Mouse (Mus musculus) midbrain, embryonic 12.5 days (tissue): Measurements from ENCODE around the gene Gm37240. TPM values are rescaled to one million over a fixed set of nuclear protein-coding genes. Genes with fewer than 3 reads are reported as not detected.
A peak's percentile ranks its signal among the peaks of the same experiment; 100 is the strongest.

Experiments used
- ATAC-seq: fragments of 200-750 bp; cut with Nextera tagmentation; 2 replicates; pipeline ENCODE4 v1.8.0; 2017; ENCODE audit warnings: low read depth, moderate TSS enrichment, moderate library complexity; ENCODE audit not compliant: low FRiP score
- H3K27ac ChIP-seq: fragments of 300-500 bp; sonication (generic); replicated peaks from 2 replicates; pipeline ENCODE4 v1.5.1; 2016; ENCODE audit warnings: mild to moderate bottlenecking
- H3K27me3 ChIP-seq: fragments of 300-500 bp; sonication (generic); 2 replicates; pipeline ENCODE4 v1.6.1; 2016; ENCODE audit warnings: mild to moderate bottlenecking
- H3K36me3 ChIP-seq: fragments of 300-500 bp; sonication (generic); 2 replicates; pipeline ENCODE4 v1.6.1; 2016
- H3K4me1 ChIP-seq: fragments of 300-500 bp; sonication (generic); 2 replicates; pipeline ENCODE4 v1.6.1; 2016
- H3K4me2 ChIP-seq: fragments of 300-500 bp; sonication (generic); replicated peaks from 2 replicates; pipeline ENCODE4 v1.6.1; 2016; ENCODE audit warnings: mild to moderate bottlenecking, moderate library complexity
- H3K4me3 ChIP-seq: fragments of 300-500 bp; sonication (generic); 2 replicates; pipeline ENCODE4 v1.5.1; 2016; ENCODE audit warnings: mild to moderate bottlenecking
- H3K9ac ChIP-seq: fragments of 300-500 bp; sonication (generic); replicated peaks from 2 replicates; pipeline ENCODE4 v1.6.1; 2016; ENCODE audit warnings: mild to moderate bottlenecking, moderate library complexity
- H3K9me3 ChIP-seq: fragments of 300-500 bp; sonication (generic); 2 replicates; pipeline ENCODE4 v1.6.1; 2016; ENCODE audit warnings: mild to moderate bottlenecking
- WGBS: fragments of 180-500 bp; shearing (Covaris S2); methylation state at CpG from one replicate; pipeline ENCODE4 v1.1.7; 2016; 5-methylcytosine and 5-hydroxymethylcytosine counted together
- polyA plus RNA-seq: library from polyadenylated mRNA; unstranded; fragments of >200 nt; fragmentation: Nextera tagmentation; extraction: Ambion mirVana; gene quantifications from 2 replicates; pipeline ENCODE4 v1.2.1, GENCODE M21; 2016

The Gm37240 gene
- polyA plus RNA-seq, 1 experiment from 2014 or later, result 0.96 TPM

GRCm38 (mm10) chr3:84771980-84772379 lies 1115.3 kb downstream of the Gm37240 start:
- no peaks in the 10 kb centered on the region for H3K27me3 ChIP-seq
- H3K4me1 ChIP-seq, result no peaks in the 10 kb centered on the region
- no peak overlapping the region for H3K27ac ChIP-seq
- no peak overlapping the region for H3K4me3 ChIP-seq
- no peak overlapping the region for H3K4me2 ChIP-seq
- ATAC-seq, result no peak
- WGBS, result 66% methylated on average over 2 of the region's 2 CpGs
- H3K9me3 ChIP-seq, result no peaks in the 10 kb centered on the region
- H3K9ac ChIP-seq, result no peak overlapping the region
- H3K36me3 ChIP-seq, result no peaks in the 10 kb centered on the region

- Histone ChIP-seq H3K9me3 (no peaks in the 10 kb centered on the region), H3K36me3 (no peaks in the 10 kb centered on the region), H3K9ac (no peak overlapping the region), H3K27me3 (no peaks in the 10 kb centered on the region), H3K27ac (no peak overlapping the region), H3K4me2 (no peak overlapping the region), H3K4me3 (no peak overlapping the region), H3K4me1 (no peaks in the 10 kb centered on the region)
- 88% methylated on average over 6 of the region's 6 CpGs for WGBS
- ATAC-seq, result no peak
These were observed 1116.8 kb downstream of the Gm37240 start for GRCm38 (mm10) chr3:84770518-84770917.

- H3K4me2 ChIP-seq, result no peak overlapping the region
- H3K9ac ChIP-seq, result no peak overlapping the region
- no peaks in the 10 kb centered on the region for H3K27me3 ChIP-seq
- H3K9me3 ChIP-seq, result no peaks in the 10 kb centered on the region
- H3K27ac ChIP-seq, result no peak overlapping the region
- no peaks in the 10 kb centered on the region for H3K36me3 ChIP-seq
- 85% methylated on average over 6 of the region's 6 CpGs for WGBS
- no peaks in the 10 kb centered on the region for H3K4me1 ChIP-seq
- no peak for ATAC-seq
- no peak overlapping the region for H3K4me3 ChIP-seq
These were observed 1117.9 kb downstream of the Gm37240 start for GRCm38 (mm10) chr3:84769411-84769810.

- H3K36me3 ChIP-seq, result no peaks in the 10 kb centered on the region
- no peaks in the 10 kb centered on the region for H3K9me3 ChIP-seq
- no peak for ATAC-seq
- no peaks in the 10 kb centered on the region for H3K27me3 ChIP-seq
- no peak overlapping the region for H3K9ac ChIP-seq
- H3K4me3 ChIP-seq, result no peak overlapping the region
- H3K4me2 ChIP-seq, result no peak overlapping the region
- WGBS, result 88% methylated on average over 4 of the region's 4 CpGs
- no peak overlapping the region for H3K27ac ChIP-seq
- H3K4me1 ChIP-seq, result no peaks in the 10 kb centered on the region
These were observed 1118.4 kb downstream of the Gm37240 start for GRCm38 (mm10) chr3:84768940-84769339.

- no peak overlapping the region for H3K27ac ChIP-seq
- WGBS, result 90% methylated on average over 2 of the region's 2 CpGs
- H3K9ac ChIP-seq, result no peak overlapping the region
- no peaks in the 10 kb centered on the region for H3K9me3 ChIP-seq
- no peaks in the 10 kb centered on the region for H3K27me3 ChIP-seq
- no peak overlapping the region for H3K4me2 ChIP-seq
- no peaks in the 10 kb centered on the region for H3K36me3 ChIP-seq
- H3K4me3 ChIP-seq, result no peak overlapping the region
- no peaks in the 10 kb centered on the region for H3K4me1 ChIP-seq
- no peak for ATAC-seq
These were observed 1133.5 kb downstream of the Gm37240 start for GRCm38 (mm10) chr3:84753816-84754215.

- no peaks in the 10 kb centered on the region for H3K36me3 ChIP-seq
- H3K27ac ChIP-seq, result no peak overlapping the region
- no peak overlapping the region for H3K4me3 ChIP-seq
- no peak overlapping the region for H3K9ac ChIP-seq
- H3K4me1 ChIP-seq, result peaks cover 13% of the 10 kb centered on the region; the same call in 1 of the 2 replicates
- ATAC-seq, result no peak
- H3K4me2 ChIP-seq, result no peak overlapping the region
- H3K27me3 ChIP-seq, result peaks cover 15% of the 10 kb centered on the region; the same call in 1 of the 2 replicates
- 76% methylated on average over 5 of the region's 5 CpGs for WGBS
- no peaks in the 10 kb centered on the region for H3K9me3 ChIP-seq
These were observed 1138.1 kb downstream of the Gm37240 start for GRCm38 (mm10) chr3:84749222-84749621.

- H3K4me2 ChIP-seq, result no peak overlapping the region
- H3K27me3 ChIP-seq, result peaks cover 15% of the 10 kb centered on the region; the same call in 1 of the 2 replicates
- no peaks in the 10 kb centered on the region for H3K9me3 ChIP-seq
- ATAC-seq, result no peak
- H3K36me3 ChIP-seq, result no peaks in the 10 kb centered on the region
- no peak overlapping the region for H3K9ac ChIP-seq
- no peak overlapping the region for H3K27ac ChIP-seq
- H3K4me3 ChIP-seq, result no peak overlapping the region
- 93% methylated on average over 5 of the region's 5 CpGs for WGBS
- peaks cover 13% of the 10 kb centered on the region; the same call in 1 of the 2 replicates for H3K4me1 ChIP-seq
These were observed 1139.2 kb downstream of the Gm37240 start for GRCm38 (mm10) chr3:84748139-84748538.

- ATAC-seq, result peak; percentile 41; the same call in 1 of the 2 replicates
- Histone ChIP-seq H3K4me1 (peaks cover 13% of the 10 kb centered on the region; the same call in 1 of the 2 replicates), H3K9me3 (no peaks in the 10 kb centered on the region), H3K9ac (no peak overlapping the region), H3K4me2 (no peak overlapping the region), H3K27me3 (peaks cover 21% of the 10 kb centered on the region), H3K27ac (no peak overlapping the region), H3K36me3 (no peaks in the 10 kb centered on the region), H3K4me3 (no peak overlapping the region)
- WGBS, result 66% methylated on average over 18 of the region's 18 CpGs
These were observed 1141.7 kb downstream of the Gm37240 start for GRCm38 (mm10) chr3:84745537-84746189.

- no peaks in the 10 kb centered on the region for H3K9me3 ChIP-seq
- peaks cover 13% of the 10 kb centered on the region; the same call in 1 of the 2 replicates for H3K4me1 ChIP-seq
- H3K36me3 ChIP-seq, result no peaks in the 10 kb centered on the region
- H3K4me2 ChIP-seq, result no peak overlapping the region
- H3K27me3 ChIP-seq, result peaks cover 28% of the 10 kb centered on the region
- no peak overlapping the region for H3K9ac ChIP-seq
- H3K4me3 ChIP-seq, result no peak overlapping the region
- no peak for ATAC-seq
- WGBS, result 82% methylated on average over 13 of the region's 13 CpGs
- H3K27ac ChIP-seq, result no peak overlapping the region
These were observed 1142.6 kb downstream of the Gm37240 start for GRCm38 (mm10) chr3:84744707-84745106.

GRCm38 (mm10) chr3:84740050-84740596 lies 1147.2 kb downstream of the Gm37240 start:
- Histone ChIP-seq H3K9me3 (no peaks in the 10 kb centered on the region), H3K4me3 (no peak overlapping the region), H3K4me2 (no peak overlapping the region), H3K4me1 (peaks cover 4% of the 10 kb centered on the region; the same call in 1 of the 2 replicates), H3K9ac (no peak overlapping the region), H3K27ac (no peak overlapping the region), H3K36me3 (no peaks in the 10 kb centered on the region), H3K27me3 (peaks cover 55% of the 10 kb centered on the region)
- ATAC-seq, result no peak
- WGBS, result 61% methylated on average over 10 of the region's 10 CpGs

- H3K4me3 ChIP-seq, result no peak overlapping the region
- H3K4me2 ChIP-seq, result no peak overlapping the region
- peaks cover 76% of the 10 kb centered on the region for H3K27me3 ChIP-seq
- WGBS, result 83% methylated on average over 3 of the region's 3 CpGs
- H3K9ac ChIP-seq, result no peak overlapping the region
- H3K4me1 ChIP-seq, result peaks cover 9% of the 10 kb centered on the region
- no peaks in the 10 kb centered on the region for H3K9me3 ChIP-seq
- H3K36me3 ChIP-seq, result no peaks in the 10 kb centered on the region
- H3K27ac ChIP-seq, result no peak overlapping the region
- ATAC-seq, result no peak
These were observed 1150.2 kb downstream of the Gm37240 start for GRCm38 (mm10) chr3:84737137-84737536.

GRCm38 (mm10) chr3:84735716-84736115 lies 1151.6 kb downstream of the Gm37240 start:
- H3K36me3 ChIP-seq, result no peaks in the 10 kb centered on the region
- H3K27me3 ChIP-seq, result peaks cover 78% of the 10 kb centered on the region
- no peak for ATAC-seq
- no peak overlapping the region for H3K9ac ChIP-seq
- H3K4me3 ChIP-seq, result no peak overlapping the region
- WGBS, result 71% methylated on average over 10 of the region's 10 CpGs
- no peaks in the 10 kb centered on the region for H3K9me3 ChIP-seq
- H3K4me1 ChIP-seq, result peaks cover 23% of the 10 kb centered on the region
- H3K4me2 ChIP-seq, result no peak overlapping the region
- H3K27ac ChIP-seq, result no peak overlapping the region
